9 mouse cellular contexts compared by ENCODE assay signal in the genomic region with DNA sequence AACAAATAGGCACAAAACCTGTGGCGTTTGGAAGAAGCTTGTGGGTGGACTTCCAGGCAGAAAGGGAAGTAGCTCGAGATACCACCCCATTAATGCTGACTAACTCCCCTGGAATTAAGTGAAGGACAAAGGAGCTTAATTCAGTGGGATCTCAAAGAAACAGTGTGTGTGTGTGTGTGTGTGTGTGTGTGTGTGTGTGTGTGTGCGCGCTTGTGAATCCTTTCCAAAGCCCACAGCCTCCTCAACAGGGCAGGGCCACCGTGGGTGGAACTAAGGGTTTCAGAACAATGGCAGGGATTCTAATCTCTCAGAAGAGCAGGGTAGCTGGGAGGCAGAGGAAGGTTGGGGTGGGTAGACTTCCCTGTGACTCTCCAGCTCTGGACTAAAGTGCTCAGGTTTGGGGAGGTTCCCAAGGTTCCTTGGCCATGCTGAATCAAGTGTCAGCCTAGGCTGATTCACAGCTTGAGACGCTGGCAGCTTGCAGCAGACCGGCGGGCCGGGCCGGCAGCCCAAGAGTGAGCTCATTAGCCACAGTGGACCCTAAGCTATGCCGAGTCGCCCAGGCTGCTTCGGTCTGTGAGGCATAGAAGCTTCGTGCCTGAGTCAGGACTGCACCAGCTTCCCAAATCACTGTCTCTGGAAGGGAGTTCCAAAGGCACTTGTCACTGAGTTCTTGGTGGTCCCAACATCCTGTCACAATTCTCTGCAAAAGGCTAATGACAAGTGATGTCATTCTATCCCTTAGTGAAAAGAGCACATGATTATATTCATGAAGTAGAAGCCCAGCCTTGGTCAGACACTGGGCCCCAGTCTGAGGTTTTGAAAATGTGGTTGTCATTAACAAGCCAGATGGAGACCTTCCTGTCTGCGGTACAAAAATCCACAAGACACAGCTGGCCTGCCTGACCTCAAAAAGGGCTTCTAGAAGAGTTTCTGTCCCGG. TPM values are rescaled to one million over a fixed set of nuclear protein-coding genes. Genes with fewer than 3 reads are reported as not detected.
DNase-seq lines count a peak whose midpoint lies in the region; ATAC-seq and TF ChIP-seq lines count a peak whose summit lies in the region.
"Had no signal": no experiment of that assay in that cellular context is flagged by ENCODE, and none has a peak within 500 bp of the region (broad histone marks: within the 10 kb centered on the region; RNA-seq: fewer than 3 reads in every experiment).

No protein-coding gene starts in this region.

- in situ Hi-C loops in Patski (cut with MboI; ENCODE audit: low pct_unique_long_range_greater_than_20kb) = loop anchor here (5.0 to 25.0 kb wide), 3 partner anchors 60 to 440 kb away; a partner anchor contains a TSS

- CTCF ChIA-PET in Patski (lab: Charles Lee) = interaction anchor here (1.0 to 4.8 kb wide), 10 partner anchors 37 to 164 kb away, joined by 3 to 53 read pairs (median 4); no protein-coding TSS in a partner anchor

- H3K27me3 ChIP-seq in Patski = no peaks in the 10 kb centered on the region
- H3K27me3 ChIP-seq in forebrain, embryonic 14.5 days (replicated peaks; ENCODE audit: control insufficient read depth, insufficient read depth, low read length) = no peaks in the 10 kb centered on the region

- ATAC-seq in Patski = peak; percentile 71
- ATAC-seq in forebrain, embryonic 14.5 days = peak; percentile 88
- no peak for ATAC-seq in erythroblast, adult 5-6 weeks (replicated peaks; ENCODE audit: low FRiP score, poor library complexity, severe bottlenecking)

- TF ChIP-seq POLR2A in lung, adult 2 months (IDR thresholded peaks at IDR 0.05; ENCODE audit: borderline replicate concordance, extremely low read depth, low read depth, low read length) = no peak

- no peak overlapping the region for H3K9ac ChIP-seq in forebrain, embryonic 14.5 days (ENCODE audit: low read length)
- H3K9ac ChIP-seq: embryonic facial prominence, embryonic 15.5 days had no signal

- WGBS in forebrain, embryonic 14.5 days = 5% methylated on average over 16 of the region's 16 CpGs
- 50% methylated on average over 16 of the region's 16 CpGs for WGBS in lung, adult 2 months

- H3K4me2 ChIP-seq in forebrain, embryonic 14.5 days (ENCODE audit: low read length) = no peak overlapping the region
- H3K4me2 ChIP-seq: embryonic facial prominence, embryonic 15.5 days had no signal

- peak; percentile 73 for DNase-seq in Patski (ENCODE audit: low read depth, low spot score)
- peak; percentile 53 for DNase-seq in cerebellum, adult 11 months
- DNase-seq in forebrain, embryonic 14.5 days (ENCODE audit: low spot score) = peak; percentile 78
- peak; percentile 67 for DNase-seq in heart, postnatal 4 days
- DNase-seq in lung, adult 2 months = no peak
- no peak for DNase-seq in kidney, adult 18-20 months
- no peak for DNase-seq in left cerebral cortex, adult 9 months (ENCODE audit: low spot score in 2 of 2)

- H3K27ac ChIP-seq in forebrain, embryonic 14.5 days (ENCODE audit: low read depth, low read length) = no peak overlapping the region; the same call in 1 of the 2 replicates
- H3K27ac ChIP-seq: embryonic facial prominence, embryonic 15.5 days had no signal

- peaks cover 13% of the 10 kb centered on the region for H3K4me1 ChIP-seq in forebrain, embryonic 14.5 days (ENCODE audit: control insufficient read depth, insufficient read depth, low read length)
- peaks cover 5% of the 10 kb centered on the region; the same call in 1 of the 2 replicates for H3K4me1 ChIP-seq in lung, adult 2 months (ENCODE audit: control insufficient read depth, insufficient read depth, low read length)

- no peak overlapping the region for H3K4me3 ChIP-seq in forebrain, embryonic 14.5 days (ENCODE audit: low read depth, low read length)
- H3K4me3 ChIP-seq in lung, adult 2 months (replicated peaks; ENCODE audit: extremely low read depth, low read depth, low read length) = no peak overlapping the region
- H3K4me3 ChIP-seq: embryonic facial prominence, embryonic 15.5 days had no signal

- no peaks in the 10 kb centered on the region for H3K9me3 ChIP-seq in forebrain, embryonic 14.5 days (replicated peaks; ENCODE audit: control insufficient read depth, low read length)
- H3K9me3 ChIP-seq: embryonic facial prominence, embryonic 15.5 days had no signal

- TF ChIP-seq CTCF in Patski (IDR thresholded peaks at IDR 0.05) = no peak
- no peak for TF ChIP-seq CTCF in lung, adult 2 months (IDR thresholded peaks at IDR 0.05; ENCODE audit: insufficient read depth, low read length)

- no peaks in the 10 kb centered on the region for H3K36me3 ChIP-seq in forebrain, embryonic 14.5 days (ENCODE audit: control insufficient read depth, insufficient read depth, low read length)
- H3K36me3 ChIP-seq: embryonic facial prominence, embryonic 15.5 days had no signal

- POLR2A ChIA-PET in Patski (lab: Charles Lee) = interaction anchor here (0.6 to 0.7 kb wide), 2 partner anchors 13 to 119 kb away, joined by 3 read pairs; no protein-coding TSS in a partner anchor

RNA-seq across cellular contexts. Expression of a gene that starts 59.6 kb away (rescaled TPM):
- 12.9 TPM for polyA plus RNA-seq in Patski (2021)
- 12.3 and 14.1 TPM in 2 replicates for polyA plus RNA-seq in forebrain, embryonic 14.5 days (2014; fragmentation: Nextera tagmentation; extraction: Ambion mirVana)
- total RNA-seq in heart, postnatal 4 days (2021) = 10 to 100 TPM in 1 of 2 experiments, 1 to 10 TPM in 1; 9.6 to 10.0 TPM
- 0.38 and 5.0 TPM in 2 replicates for total RNA-seq in erythroblast, adult 5-6 weeks (2015; ENCODE audit: low replicate concordance)
- total RNA-seq in erythroblast, adult 5-6 weeks (2017; ENCODE audit: low replicate concordance) = 1.5 and 2.5 TPM in 2 replicates
- 4.6 and 15.8 TPM in 2 replicates for polyA plus RNA-seq in lung, adult 2 months (2012; rRNA removed)

Comparison
In these comparisons a context has a peak if more than half of its experiments do, and no peak if none do; other contexts are left out.
1. DNase-seq: peak in Patski (single experiment), cerebellum, adult 11 months (single experiment), forebrain, embryonic 14.5 days (single experiment) and heart, postnatal 4 days (single experiment); none in lung, adult 2 months (single experiment), kidney, adult 18-20 months (single experiment) and left cerebral cortex, adult 9 months (0 of 2).